ENCODE assay signal across 9 mouse cellular contexts in genomic region chr9:96885781-96886180, GRCm38 (mm10). TPM values are rescaled to one million over a fixed set of nuclear protein-coding genes. Genes with fewer than 3 reads are reported as not detected.
DNase-seq lines count a peak whose midpoint lies in the region; ATAC-seq and TF ChIP-seq lines count a peak whose summit lies in the region.
"Had no signal": no experiment of that assay in that cellular context is flagged by ENCODE, and none has a peak within 500 bp of the region (broad histone marks: within the 10 kb centered on the region; RNA-seq: fewer than 3 reads in every experiment).

No protein-coding gene starts in this region.

- no peak overlapping the region for H3K9ac ChIP-seq in kidney, postnatal 0 days (ENCODE audit: low read depth, low read length)
- H3K9ac ChIP-seq in MEL (ENCODE audit: control insufficient read depth, low read depth, low read length, poor library complexity, severe bottlenecking) = no peak overlapping the region
- no peak overlapping the region for H3K9ac ChIP-seq in kidney, embryonic 14.5 days (ENCODE audit: low read depth, low read length)

- H3K79me2 ChIP-seq in MEL (ENCODE audit: control insufficient read depth, insufficient read depth, low read length, poor library complexity) = no peaks in the 10 kb centered on the region; the same call in 1 of the 2 replicates

- no peak for ATAC-seq in CD4-positive, CD25-positive, alpha-beta regulatory T cell, adult 4 months
- ATAC-seq in kidney, postnatal 0 days (replicated peaks; ENCODE audit: low FRiP score, low read depth) = no peak
- peak; percentile 39; the same call in 1 of the 2 replicates for ATAC-seq in megakaryocyte-erythroid progenitor cell, adult 5-6 weeks (replicated peaks; ENCODE audit: low FRiP score, low TSS enrichment, poor library complexity, severe bottlenecking)
- ATAC-seq in kidney, embryonic 14.5 days (ENCODE audit: low FRiP score, low TSS enrichment) = no peak

- H3K36me3 ChIP-seq in kidney, postnatal 0 days (ENCODE audit: insufficient read depth, low read length) = no peaks in the 10 kb centered on the region
- no peaks in the 10 kb centered on the region for H3K36me3 ChIP-seq in MEL (ENCODE audit: control insufficient read depth in 1 of 2, insufficient read depth in 2 of 2, low read length in 2 of 2)
- H3K36me3 ChIP-seq in kidney, embryonic 14.5 days (ENCODE audit: control insufficient read depth, insufficient read depth, low read length) = no peaks in the 10 kb centered on the region

- no peak for TF ChIP-seq POLR2A in MEL (IDR thresholded peaks at IDR 0.05; ENCODE audit: control insufficient read depth in 1 of 2, insufficient read depth in 1 of 2, low read depth in 1 of 2, low read length in 2 of 2, poor library complexity in 1 of 2)

- H3K4me3 ChIP-seq in kidney, postnatal 0 days (replicated peaks; ENCODE audit: low read depth, low read length) = no peak overlapping the region
- H3K4me3 ChIP-seq in MEL (ENCODE audit: control insufficient read depth in 1 of 2, insufficient read depth in 1 of 2, low read depth in 2 of 2, low read length in 2 of 2) = no peak overlapping the region
- H3K4me3 ChIP-seq in kidney, embryonic 14.5 days (ENCODE audit: low read length) = no peak overlapping the region

- H3K27ac ChIP-seq in kidney, postnatal 0 days = no peak overlapping the region
- H3K27ac ChIP-seq in MEL (ENCODE audit: control insufficient read depth, low read depth, low read length) = no peak overlapping the region
- H3K27ac ChIP-seq in kidney, embryonic 14.5 days (ENCODE audit: low read depth, low read length) = no peak overlapping the region

- 65% methylated on average over 3 of the region's 3 CpGs for WGBS in kidney, postnatal 0 days
- WGBS in kidney, embryonic 14.5 days = 68% methylated on average over 3 of the region's 3 CpGs

- H3K9me3 ChIP-seq in kidney, postnatal 0 days (replicated peaks; ENCODE audit: low read length) = no peaks in the 10 kb centered on the region
- H3K9me3 ChIP-seq in MEL (replicated peaks; ENCODE audit: insufficient read depth, low read length) = no peaks in the 10 kb centered on the region
- H3K9me3 ChIP-seq in kidney, embryonic 14.5 days (ENCODE audit: control insufficient read depth, low read length) = no peaks in the 10 kb centered on the region

- DNase-seq in CD4-positive, CD25-positive, alpha-beta regulatory T cell, adult 2 months (ENCODE audit: low read depth, low spot score) = peak; percentile 51
- DNase-seq in kidney, postnatal 0 days (ENCODE audit: low spot score) = no peak
- DNase-seq in kidney, adult 8-10 months = no peak
- peak; percentile 36 for DNase-seq in MEL (ENCODE audit: low read depth, low spot score)
- no peak for DNase-seq in urinary bladder, postnatal 14 days (ENCODE audit: low spot score)
- DNase-seq: left cerebral cortex, postnatal 4 days had no signal

- peak; percentile 14 for TF ChIP-seq RAD21 in MEL (IDR thresholded peaks at IDR 0.05; ENCODE audit: low read depth, low read length)

- H3K27me3 ChIP-seq in kidney, postnatal 0 days (ENCODE audit: insufficient read depth, low read length) = no peaks in the 10 kb centered on the region
- no peaks in the 10 kb centered on the region for H3K27me3 ChIP-seq in MEL (ENCODE audit: control insufficient read depth in 1 of 2, insufficient read depth in 2 of 2, low read length in 2 of 2)
- H3K27me3 ChIP-seq in kidney, embryonic 14.5 days (ENCODE audit: control insufficient read depth, insufficient read depth, low read length) = peaks cover 16% of the 10 kb centered on the region; the same call in 1 of the 2 replicates

- TF ChIP-seq CTCF in kidney, postnatal 0 days (IDR thresholded peaks at IDR 0.05; ENCODE audit: low read depth) = peak; percentile 66
- peak; percentile 58 to 80 (median 71) for TF ChIP-seq CTCF in MEL (IDR thresholded peaks at IDR 0.05 in 2 of 3, conservative IDR thresholded peaks at IDR 0.05 in 1 of 3; ENCODE audit: control insufficient read depth in 1 of 3, insufficient read depth in 1 of 3, low read depth in 2 of 3, low read length in 3 of 3, poor library complexity in 1 of 3, severe bottlenecking in 1 of 3)

- H3K4me1 ChIP-seq in kidney, postnatal 0 days (replicated peaks; ENCODE audit: insufficient read depth, low read length) = no peaks in the 10 kb centered on the region; the same call in 1 of the 2 replicates
- H3K4me1 ChIP-seq in MEL (ENCODE audit: control insufficient read depth in 1 of 2, insufficient read depth in 2 of 2, low read length in 2 of 2) = peaks cover 0 to 6% of the 10 kb centered on the region in 2 experiments; a peak in 1 of 4 replicates
- H3K4me1 ChIP-seq in kidney, embryonic 14.5 days (ENCODE audit: control insufficient read depth, insufficient read depth, low read length) = peaks cover 4% of the 10 kb centered on the region; the same call in 1 of the 2 replicates

- TF ChIP-seq EP300 in MEL (IDR thresholded peaks at IDR 0.05; ENCODE audit: low read depth in 1 of 2, low read length in 2 of 2) = no peak

- H3K4me2 ChIP-seq in kidney, postnatal 0 days (ENCODE audit: low read length) = no peak overlapping the region
- H3K4me2 ChIP-seq in kidney, embryonic 14.5 days (replicated peaks; ENCODE audit: low read depth, low read length) = no peak overlapping the region

TF ChIP-seq in MEL, 35 proteins besides CTCF, POLR2A, EP300 and RAD21:
- no peak for TF ChIP-seq NELFE (IDR thresholded peaks at IDR 0.05; ENCODE audit: low read depth, low read length)
- TF ChIP-seq SMC3 (IDR thresholded peaks at IDR 0.05; ENCODE audit: low read depth, low read length) = peak; percentile 10; the same call in 1 of the 2 replicates
TF ChIP-seq in MEL: peak in this region for 1.

RNA-seq across cellular contexts. Expression of gene Pxylp1, which starts 6.7 kb away (rescaled TPM):
- 10 to 100 TPM in 1 of 2 experiments, 1 to 10 TPM in 1; 9.4 to 12.0 TPM for polyA plus RNA-seq in CD4-positive, CD25-positive, alpha-beta regulatory T cell, adult 4 months (2017; shearing (Covaris generic))
- polyA plus RNA-seq in kidney, postnatal 0 days (2015; fragmentation: Nextera tagmentation; extraction: Ambion mirVana) = 13.8 and 15.7 TPM in 2 replicates
- 5.4 and 5.7 TPM in 2 replicates for total RNA-seq in MEL (2012; rRNA removed)
- polyA plus RNA-seq in MEL (2012; ENCODE audit: insufficient read depth in 1 of 2, insufficient read length in 2 of 2, low read depth in 1 of 2, low replicate concordance in 2 of 2, missing spikeins in 1 of 2) = 1 to 10 TPM in 1 of 2 experiments, not detected in 1; 9.9 TPM
- 1.9 and 2.5 TPM in 2 replicates for total RNA-seq in megakaryocyte-erythroid progenitor cell, adult 5-6 weeks (2014; fragmentation: Nextera tagmentation)
- total RNA-seq in megakaryocyte-erythroid progenitor cell, adult 5-6 weeks (2017) = 1.4 and 5.2 TPM in 2 replicates
- 10.6 and 19.3 TPM in 2 replicates for polyA plus RNA-seq in kidney, embryonic 14.5 days (2014; fragmentation: Nextera tagmentation; extraction: Ambion mirVana)

Comparison
In these comparisons a context has a peak if more than half of its experiments do, and no peak if none do; other contexts are left out.
1. DNase-seq: peak in CD4-positive, CD25-positive, alpha-beta regulatory T cell, adult 2 months (single experiment) and MEL (single experiment); none in kidney, postnatal 0 days (single experiment), kidney, adult 8-10 months (0 of 2) and urinary bladder, postnatal 14 days (single experiment).